Mouse (Mus musculus) lung, embryonic 16.5 days (tissue): ENCODE measurements at regions not wholly inside any gene's neighbourhood (a gene's known extent, or its start where the extent isn't known, plus 50 kb on each side); places are given as distances from the start of the nearest gene placed in this dataset.
"Not testable (repeated sequence)": the region's sequence is repeated elsewhere in the genome, so short reads cannot be mapped to it uniquely, and the experiment has no call there.

Source experiments
- ATAC-seq: fragments of 200-750 bp; cut with Nextera tagmentation; 2 replicates; pipeline ENCODE4 v1.8.0; 2017; ENCODE audit warnings: low read depth, mild to moderate bottlenecking, moderate library complexity
- H3K27ac ChIP-seq: fragments of 300-500 bp; sonication (generic); 2 replicates; pipeline ENCODE4 v1.5.1; 2014; ENCODE audit warnings: mild to moderate bottlenecking, control low read depth, low read length
- H3K27me3 ChIP-seq: fragments of 300-500 bp; sonication (generic); 2 replicates; pipeline ENCODE4 v1.6.1; 2014; ENCODE audit warnings: low read depth, low read length, mixed read lengths; ENCODE audit not compliant: control insufficient read depth, insufficient read depth
- H3K36me3 ChIP-seq: fragments of 300-500 bp; sonication (generic); 2 replicates; pipeline ENCODE4 v1.6.1; 2014; ENCODE audit warnings: low read length; ENCODE audit not compliant: control insufficient read depth, insufficient read depth
- H3K4me1 ChIP-seq: fragments of 300-500 bp; sonication (generic); replicated peaks from 2 replicates; pipeline ENCODE4 v1.6.1; 2014; ENCODE audit warnings: low read length, mixed read lengths; ENCODE audit not compliant: control insufficient read depth, insufficient read depth
- H3K4me2 ChIP-seq: fragments of 300-500 bp; sonication (generic); 2 replicates; pipeline ENCODE4 v1.6.1; 2014; ENCODE audit warnings: low read depth, low read length, control low read depth
- H3K4me3 ChIP-seq: fragments of 300-500 bp; sonication (generic); 2 replicates; pipeline ENCODE4 v1.5.1; 2014; ENCODE audit warnings: mild to moderate bottlenecking, low read length, control low read depth
- H3K9ac ChIP-seq: fragments of 300-500 bp; sonication (generic); 2 replicates; pipeline ENCODE4 v1.6.1; 2014; ENCODE audit warnings: low read length, control low read depth
- H3K9me3 ChIP-seq: fragments of 300-500 bp; sonication (generic); 2 replicates; pipeline ENCODE4 v1.6.1; 2016; ENCODE audit warnings: low read length; ENCODE audit not compliant: control insufficient read depth
- WGBS: fragments of 180-500 bp; shearing (Covaris S2); extraction: QIAGEN DNeasy Blood & Tissue Kit; methylation state at CpG from one replicate; pipeline ENCODE4 v1.1.7; 2014; 5-methylcytosine and 5-hydroxymethylcytosine counted together

DNA sequence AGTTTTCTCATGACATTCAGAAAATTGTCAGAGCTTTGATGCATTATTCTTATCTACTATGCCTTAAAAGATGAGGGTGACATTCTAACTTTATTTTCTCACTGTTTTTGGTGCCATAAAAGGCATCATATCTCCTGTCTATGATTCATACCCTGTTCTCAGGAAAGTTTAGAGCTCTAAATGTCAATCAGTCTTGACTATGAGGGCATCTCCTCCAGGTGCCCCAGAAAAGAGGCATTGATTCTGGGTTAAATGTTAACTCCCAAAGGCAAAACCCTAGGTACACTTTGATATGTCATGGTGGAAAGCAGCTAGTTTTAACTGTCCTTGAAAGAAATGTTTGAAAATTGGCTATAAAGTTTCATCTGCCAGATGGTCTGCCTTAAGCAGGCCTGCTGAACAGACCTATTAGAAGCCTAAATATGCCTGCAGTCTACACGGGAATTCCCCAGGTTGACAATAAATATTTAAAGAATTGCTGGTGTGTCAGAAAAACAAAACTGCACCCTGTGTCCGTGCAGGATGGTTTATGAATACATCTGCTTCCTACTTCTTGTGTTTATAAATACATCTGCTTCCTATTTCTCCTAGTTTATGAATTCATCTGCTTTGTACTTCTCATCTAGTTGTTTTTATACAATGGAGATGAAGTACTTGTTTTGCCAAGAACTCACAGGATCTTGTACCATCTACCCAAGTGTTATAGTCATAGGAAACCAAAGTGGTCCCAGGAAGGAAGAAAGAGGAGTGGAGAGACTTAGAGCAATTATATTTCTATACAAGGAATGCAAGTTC lies 172.3 kb downstream of the Snca start:
- H3K9ac ChIP-seq = no peak overlapping the region
- 31% methylated on average over 2 of the region's 2 CpGs for WGBS
- H3K27ac ChIP-seq = no peak overlapping the region
- no peaks in the 10 kb centered on the region for H3K27me3 ChIP-seq
- no peaks in the 10 kb centered on the region for H3K4me1 ChIP-seq
- no peaks in the 10 kb centered on the region for H3K36me3 ChIP-seq
- no peak overlapping the region for H3K4me2 ChIP-seq
- ATAC-seq = peak; percentile 52; the same call in 1 of the 2 replicates
- H3K9me3 ChIP-seq = no peaks in the 10 kb centered on the region
- no peak overlapping the region for H3K4me3 ChIP-seq

DNA sequence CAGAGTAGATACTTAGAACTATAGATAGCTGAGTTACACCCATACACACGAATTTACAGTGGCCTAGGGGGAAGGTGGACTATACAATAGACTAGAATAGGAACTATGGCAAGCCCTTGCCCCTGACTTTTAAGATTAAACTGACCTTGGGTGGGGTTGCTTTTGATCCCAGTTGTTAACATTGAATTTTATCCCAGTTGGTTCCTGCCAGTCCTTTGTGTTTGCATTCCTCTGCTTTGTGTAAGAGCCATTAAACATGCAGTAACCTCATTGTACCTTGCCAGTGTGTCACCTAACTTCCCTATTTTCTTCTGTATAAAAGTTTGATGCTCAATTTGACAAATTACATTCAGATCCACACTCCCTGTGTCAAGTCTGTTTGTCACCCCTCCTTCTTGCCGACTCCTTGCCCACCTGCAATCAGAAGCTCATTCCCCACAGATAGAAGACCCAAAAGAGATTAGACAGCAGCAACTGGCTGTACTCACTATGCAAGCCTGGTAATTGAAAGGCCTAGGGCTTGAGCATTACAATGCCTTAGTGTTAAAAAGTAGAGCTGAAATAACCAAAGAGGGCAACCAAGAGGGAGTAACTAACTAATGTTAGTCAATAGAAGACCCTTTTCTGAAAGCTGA lies 182.6 kb downstream of the Snca start:
- not testable (repeated sequence) for H3K9me3 ChIP-seq, H3K4me3 ChIP-seq, ATAC-seq, H3K27ac ChIP-seq, H3K4me1 ChIP-seq, H3K36me3 ChIP-seq, H3K4me2 ChIP-seq, H3K9ac ChIP-seq, H3K27me3 ChIP-seq
- 37% methylated on average over 2 of the region's 2 CpGs for WGBS

DNA sequence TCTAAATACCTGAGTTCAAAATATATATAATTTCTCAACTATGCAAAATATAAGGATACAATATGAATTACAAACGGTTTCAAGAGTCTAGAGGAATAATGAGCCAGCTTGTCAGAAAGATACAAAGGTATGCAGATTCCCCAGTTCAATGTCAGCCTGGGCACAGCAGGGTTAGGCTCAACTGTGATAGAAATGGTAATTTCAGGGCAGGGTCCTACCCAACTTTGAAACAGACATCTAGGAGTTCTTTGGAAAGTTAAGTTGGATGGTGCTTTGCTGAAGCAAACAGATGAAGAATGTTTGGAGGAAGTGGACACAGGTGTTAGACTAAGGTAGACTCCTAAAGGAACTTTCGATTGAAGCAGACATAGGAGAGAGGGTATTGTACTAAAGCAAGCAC lies 187.4 kb downstream of the Snca start:
- no peak overlapping the region for H3K9ac ChIP-seq
- H3K4me3 ChIP-seq = no peak overlapping the region
- no peaks in the 10 kb centered on the region for H3K36me3 ChIP-seq
- H3K4me2 ChIP-seq = no peak overlapping the region
- no peaks in the 10 kb centered on the region for H3K27me3 ChIP-seq
- WGBS = 49% methylated on average over 2 of the region's 2 CpGs
- no peaks in the 10 kb centered on the region for H3K4me1 ChIP-seq
- ATAC-seq = no peak
- H3K9me3 ChIP-seq = no peaks in the 10 kb centered on the region
- no peak overlapping the region for H3K27ac ChIP-seq

DNA sequence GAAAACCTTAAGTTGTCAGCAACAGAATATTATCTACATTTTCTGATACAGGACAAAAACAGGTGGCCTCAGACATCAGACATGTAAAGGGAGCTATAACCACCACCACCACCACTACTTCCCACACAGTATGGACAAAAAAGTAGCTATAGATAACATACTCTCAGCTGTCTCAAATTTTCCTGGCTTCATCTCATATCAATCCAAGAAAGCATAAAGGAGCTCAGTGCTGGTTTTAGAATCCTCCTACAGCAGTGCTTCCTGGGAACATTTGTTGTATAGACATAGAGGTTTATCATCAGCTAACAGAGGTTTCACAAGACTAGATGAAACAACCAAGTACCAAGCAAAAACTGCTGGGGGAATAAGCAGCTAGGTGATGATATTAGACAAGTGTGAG lies 213.3 kb downstream of the Snca start:
- H3K9me3 ChIP-seq = no peaks in the 10 kb centered on the region
- H3K4me3 ChIP-seq = no peak overlapping the region
- no peaks in the 10 kb centered on the region for H3K36me3 ChIP-seq
- no peak overlapping the region for H3K4me2 ChIP-seq
- no peaks in the 10 kb centered on the region for H3K27me3 ChIP-seq
- H3K4me1 ChIP-seq = no peaks in the 10 kb centered on the region
- no peak for ATAC-seq
- no peak overlapping the region for H3K27ac ChIP-seq
- no peak overlapping the region for H3K9ac ChIP-seq

DNA sequence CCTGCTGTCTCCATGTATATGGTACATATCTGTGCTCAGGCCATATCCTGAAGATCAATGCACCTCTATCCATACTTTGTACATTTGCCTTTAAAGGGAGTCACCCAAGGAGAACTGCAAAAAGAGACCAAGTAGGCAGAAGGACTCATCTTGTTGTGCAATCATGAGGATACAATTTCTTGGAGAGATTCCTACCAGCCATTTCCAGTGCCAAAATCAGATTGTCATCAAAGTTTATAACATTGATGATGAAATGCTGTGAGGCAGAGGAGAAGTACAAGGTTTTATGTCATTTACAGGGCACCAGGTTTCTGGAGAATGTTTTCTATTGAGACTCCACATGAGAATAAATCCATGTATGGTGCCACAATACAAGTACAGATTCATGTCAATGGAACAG lies 229.5 kb downstream of the Snca start:
- Histone ChIP-seq H3K27me3 (no peaks in the 10 kb centered on the region), H3K4me3 (no peak overlapping the region), H3K4me2 (no peak overlapping the region), H3K36me3 (no peaks in the 10 kb centered on the region), H3K9ac (no peak overlapping the region), H3K9me3 (no peaks in the 10 kb centered on the region), H3K27ac (no peak overlapping the region), H3K4me1 (no peaks in the 10 kb centered on the region)
- no peak for ATAC-seq

DNA sequence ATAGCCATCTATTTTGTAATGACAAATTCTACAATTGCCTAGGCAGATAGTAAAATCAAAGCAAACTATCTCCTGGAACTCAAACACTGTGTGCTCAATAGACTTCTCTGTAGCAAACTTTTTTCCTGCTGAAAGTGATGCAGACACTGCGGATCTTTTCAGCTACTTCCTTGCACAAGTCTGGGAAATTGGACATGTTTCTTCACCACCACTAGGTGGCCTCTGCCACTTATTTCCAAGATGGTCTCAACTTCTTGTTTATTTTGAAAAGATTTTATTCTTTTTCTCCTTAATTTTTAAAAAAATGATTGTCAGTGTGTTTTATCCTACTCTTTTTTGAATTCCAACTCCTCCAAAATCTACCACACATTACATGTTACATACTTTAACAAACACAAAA lies 265.4 kb downstream of the Snca start:
- Histone ChIP-seq H3K9ac (no peak overlapping the region), H3K9me3 (no peaks in the 10 kb centered on the region), H3K4me3 (no peak overlapping the region), H3K27ac (no peak overlapping the region), H3K4me1 (no peaks in the 10 kb centered on the region), H3K36me3 (no peaks in the 10 kb centered on the region), H3K4me2 (no peak overlapping the region), H3K27me3 (no peaks in the 10 kb centered on the region)
- no peak for ATAC-seq
- 58% methylated on average over 1 of the region's 1 CpGs for whole genome bisulfite sequencing

DNA sequence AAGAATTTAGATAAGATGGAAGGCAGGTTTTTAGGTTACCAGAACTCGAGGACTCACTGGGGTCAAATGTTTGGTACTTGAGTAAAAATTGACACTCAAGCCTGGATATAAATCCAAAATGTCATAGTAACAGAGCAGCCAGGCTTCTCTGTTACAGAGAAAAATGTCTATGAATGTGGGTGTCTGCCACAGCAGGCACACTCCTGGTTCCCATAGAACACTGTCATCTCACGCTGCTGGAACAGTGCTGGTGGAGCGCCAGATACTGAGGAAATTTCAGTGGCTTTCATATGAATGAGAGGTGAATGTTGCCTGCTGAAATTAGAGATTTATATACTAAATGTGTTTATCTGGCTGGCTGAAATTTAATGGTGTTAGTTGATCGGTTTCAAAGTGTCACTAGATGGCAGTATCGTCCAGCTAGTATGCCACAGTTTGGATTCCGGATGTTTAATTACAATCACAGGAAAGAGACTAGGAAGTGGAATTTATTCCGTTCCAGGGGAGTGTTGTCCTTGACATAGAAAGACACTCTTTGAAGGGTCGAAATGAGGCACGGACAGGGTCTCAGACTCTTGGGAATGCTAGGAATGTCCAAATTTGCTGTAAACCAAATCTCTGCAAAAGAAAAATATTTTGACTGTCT lies 273.9 kb downstream of the Snca start:
- Histone ChIP-seq H3K27ac (no peak overlapping the region), H3K4me1 (no peaks in the 10 kb centered on the region), H3K27me3 (no peaks in the 10 kb centered on the region), H3K4me3 (no peak overlapping the region), H3K4me2 (peak overlapping the region; percentile 25; the same call in 1 of the 2 replicates), H3K9ac (no peak overlapping the region), H3K36me3 (no peaks in the 10 kb centered on the region), H3K9me3 (peaks cover 5% of the 10 kb centered on the region)
- 27% methylated on average over 9 of the region's 9 CpGs for WGBS
- no peak for ATAC-seq
